Mouse (Mus musculus) hindbrain, postnatal 0 days (tissue): ENCODE measurements around the gene Bbs1. TPM values are rescaled to one million over a fixed set of nuclear protein-coding genes. Genes with fewer than 3 reads are reported as not detected.

Source experiments
- ATAC-seq: fragments of 200-750 bp; cut with Nextera tagmentation; 2 replicates; pipeline ENCODE4 v1.8.0; 2017; ENCODE audit warnings: mild to moderate bottlenecking, moderate TSS enrichment, moderate library complexity
- DNase-seq: peaks from one replicate; pipeline ENCODE4 v3.0.0-alpha.2; 2015; ENCODE audit warnings: low spot score
- H3K27ac ChIP-seq: fragments of 300-500 bp; sonication (generic); 2 replicates; pipeline ENCODE4 v1.5.1; 2014; ENCODE audit warnings: mild to moderate bottlenecking
- H3K27me3 ChIP-seq: fragments of 300-500 bp; sonication (generic); 2 replicates; pipeline ENCODE4 v1.6.1; 2014; ENCODE audit warnings: low read length, mixed read lengths; ENCODE audit not compliant: insufficient read depth
- H3K36me3 ChIP-seq: fragments of 300-500 bp; sonication (generic); 2 replicates; pipeline ENCODE4 v1.6.1; 2014; ENCODE audit warnings: low read length, mixed read lengths; ENCODE audit not compliant: insufficient read depth
- H3K4me1 ChIP-seq: fragments of 300-500 bp; sonication (generic); 2 replicates; pipeline ENCODE4 v1.6.1; 2014; ENCODE audit warnings: antibody characterized with exemption, low read length, mixed read lengths; ENCODE audit not compliant: insufficient read depth
- H3K4me2 ChIP-seq: fragments of 300-500 bp; sonication (generic); 2 replicates; pipeline ENCODE4 v1.6.1; 2014; ENCODE audit warnings: low read depth, mild to moderate bottlenecking, low read length, moderate library complexity, mixed read lengths
- H3K4me3 ChIP-seq: fragments of 300-500 bp; sonication (generic); 2 replicates; pipeline ENCODE4 v1.5.1; 2014; ENCODE audit warnings: low read length
- H3K9ac ChIP-seq: fragments of 300-500 bp; sonication (generic); replicated peaks from 2 replicates; pipeline ENCODE4 v1.6.1; 2014; ENCODE audit warnings: mild to moderate bottlenecking, low read length, moderate library complexity, mixed read lengths
- H3K9me3 ChIP-seq: fragments of 300-500 bp; sonication (generic); 2 replicates; pipeline ENCODE4 v1.6.1; 2016; ENCODE audit warnings: low read length, mixed read lengths
- CTCF ChIP-seq: IDR thresholded peaks from 2 replicates; pipeline ENCODE4 v1.5.1; 2016; ENCODE audit warnings: antibody characterized with exemption, control low read depth, low read depth
- WGBS: fragments of 180-500 bp; shearing (Covaris S2); extraction: QIAGEN DNeasy Blood & Tissue Kit; methylation state at CpG from one replicate; pipeline ENCODE4 v1.1.7; 2014; 5-methylcytosine and 5-hydroxymethylcytosine counted together
- polyA plus RNA-seq: library from polyadenylated mRNA; unstranded; fragments of >200 nt; fragmentation: Nextera tagmentation; extraction: Ambion mirVana; gene quantifications from 2 replicates; pipeline ENCODE4 v1.2.1, GENCODE M21; 2015
- total RNA-seq: library from RNA; depleted of rRNA; stranded (reverse); fragments of >200 nt; gene quantifications from 2 replicates; pipeline ENCODE4 v1.2.3, GENCODE M21; 2014

Bbs1 gene
- total and polyA plus RNA-seq, 2 experiments from 2014 or later: 7.3 to 37.6 TPM

GRCm38 (mm10) chr19:4889791-4890190 is 16.6 kb downstream of the Bbs1 start:
- 86% methylated on average over 10 of the region's 10 CpGs for WGBS
- ATAC-seq: no peak
- no peaks in the 10 kb centered on the region for H3K4me1 ChIP-seq
- peaks cover 19% of the 10 kb centered on the region; the same call in 1 of the 2 replicates for H3K36me3 ChIP-seq
- H3K9ac ChIP-seq: no peak overlapping the region
- H3K4me2 ChIP-seq: no peak overlapping the region
- no peak for DNase-seq
- no peak overlapping the region for H3K27ac ChIP-seq
- no peaks in the 10 kb centered on the region for H3K27me3 ChIP-seq
- no peak for TF ChIP-seq CTCF
- no peaks in the 10 kb centered on the region for H3K9me3 ChIP-seq
- H3K4me3 ChIP-seq: no peak overlapping the region

DNA sequence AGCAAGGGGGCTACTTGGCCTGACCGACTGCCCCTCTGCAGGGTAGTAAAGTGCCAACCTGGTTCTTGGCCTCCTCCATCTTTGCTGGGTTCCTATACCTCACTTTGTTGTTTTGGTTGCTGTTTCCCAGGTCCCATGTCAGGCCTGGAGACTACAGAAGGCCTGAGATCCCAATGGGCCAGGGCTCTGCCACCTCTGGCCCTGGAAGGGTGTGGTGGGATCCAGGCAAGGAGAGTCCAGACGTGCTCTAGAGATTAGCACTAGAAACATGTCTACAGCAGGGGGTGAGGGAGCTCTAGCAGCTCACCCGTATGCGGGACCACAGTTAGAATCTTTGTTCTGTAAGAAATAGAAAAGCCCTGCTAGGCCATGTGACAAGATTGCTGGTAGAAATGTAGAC is 22.5 kb downstream of the Bbs1 start:
- Histone ChIP-seq H3K36me3 (no peaks in the 10 kb centered on the region; the same call in 1 of the 2 replicates), H3K4me2 (no peak overlapping the region), H3K9ac (no peak overlapping the region), H3K27ac (no peak overlapping the region), H3K9me3 (no peaks in the 10 kb centered on the region), H3K4me1 (no peaks in the 10 kb centered on the region), H3K27me3 (no peaks in the 10 kb centered on the region), H3K4me3 (no peak overlapping the region)
- 88% methylated on average over 4 of the region's 4 CpGs for WGBS
- no peak for ATAC-seq
- no peak for TF ChIP-seq CTCF
- no peak for DNase-seq

GRCm38 (mm10) chr19:4879324-4879703 is 27.1 kb downstream of the Bbs1 start:
- Histone ChIP-seq H3K4me2 (peak overlapping the region; percentile 83), H3K27me3 (no peaks in the 10 kb centered on the region), H3K36me3 (no peaks in the 10 kb centered on the region; the same call in 1 of the 2 replicates), H3K9me3 (no peaks in the 10 kb centered on the region), H3K4me3 (peak overlapping the region; percentile 77), H3K27ac (no peak overlapping the region), H3K4me1 (peaks cover 8% of the 10 kb centered on the region; the same call in 1 of the 2 replicates), H3K9ac (peak overlapping the region; percentile 86)
- ATAC-seq: no peak
- 72% methylated on average over 10 of the region's 10 CpGs for WGBS
- no peak for TF ChIP-seq CTCF
- no peak for DNase-seq

DNA sequence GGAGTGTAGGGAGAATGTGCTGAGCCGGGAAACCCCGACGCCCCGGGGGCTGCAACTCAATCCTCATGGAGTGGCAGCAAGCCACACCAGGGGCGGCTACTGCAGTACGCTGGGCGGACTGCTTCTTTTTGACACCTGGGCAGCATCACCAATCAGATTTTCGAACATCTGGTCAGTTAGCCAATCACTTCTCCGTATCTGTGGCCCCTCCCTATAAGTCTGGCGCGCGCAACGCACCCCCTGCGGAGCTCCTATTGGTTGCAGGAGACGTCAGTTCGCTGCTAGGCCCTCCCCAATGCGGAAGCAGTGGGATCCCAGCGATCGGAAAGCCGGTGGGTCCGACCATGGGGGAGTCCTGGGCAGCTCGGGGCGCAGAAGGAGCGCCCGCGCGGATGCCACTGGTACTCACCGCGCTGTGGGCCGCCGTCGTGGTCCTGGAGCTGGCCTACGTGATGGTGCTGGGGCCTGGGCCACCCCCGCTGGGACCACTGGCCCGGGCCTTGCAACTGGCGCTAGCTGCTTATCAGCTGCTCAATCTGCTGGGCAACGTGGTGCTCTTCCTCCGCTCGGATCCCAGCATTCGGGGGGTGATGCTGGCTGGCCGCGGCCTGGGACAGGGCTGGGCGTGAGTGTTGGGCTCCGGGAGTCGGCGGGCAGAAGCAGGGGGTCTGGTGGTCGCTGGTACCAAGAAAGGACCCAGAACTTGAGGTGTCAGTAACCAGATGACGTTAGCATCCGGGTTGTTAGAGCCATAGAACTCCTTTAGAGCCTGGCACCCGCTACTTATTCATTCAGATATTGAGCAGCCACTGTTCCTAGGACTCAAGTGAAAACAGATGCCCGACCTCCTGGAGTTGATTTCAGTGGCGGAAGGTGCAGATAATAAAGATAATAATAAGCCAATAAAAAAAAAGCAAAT is 27.8 kb downstream of the Bbs1 start, which contains the start of gene Zdhhc24:
TSS of gene Zdhhc24 (plus strand) at position 264 of the 919 bp plus-strand sequence.
- ATAC-seq (peak; percentile 98), DNase-seq (peak; percentile 97)
- Histone ChIP-seq H3K9ac (peak within 1 kb of the TSS; percentile 86), H3K4me3 (peak within 1 kb of the TSS; percentile 77), H3K27me3 (no peaks in the 10 kb centered on the region), H3K9me3 (no peaks in the 10 kb centered on the region), H3K36me3 (no peaks in the 10 kb centered on the region; the same call in 1 of the 2 replicates), H3K4me2 (peak within 1 kb of the TSS; percentile 83), H3K27ac (peak within 1 kb of the TSS; percentile 83), H3K4me1 (peaks cover 8% of the 10 kb centered on the region; the same call in 1 of the 2 replicates)
- TF ChIP-seq CTCF: no peak
- WGBS: 1% methylated on average over 52 of the region's 52 CpGs

DNA sequence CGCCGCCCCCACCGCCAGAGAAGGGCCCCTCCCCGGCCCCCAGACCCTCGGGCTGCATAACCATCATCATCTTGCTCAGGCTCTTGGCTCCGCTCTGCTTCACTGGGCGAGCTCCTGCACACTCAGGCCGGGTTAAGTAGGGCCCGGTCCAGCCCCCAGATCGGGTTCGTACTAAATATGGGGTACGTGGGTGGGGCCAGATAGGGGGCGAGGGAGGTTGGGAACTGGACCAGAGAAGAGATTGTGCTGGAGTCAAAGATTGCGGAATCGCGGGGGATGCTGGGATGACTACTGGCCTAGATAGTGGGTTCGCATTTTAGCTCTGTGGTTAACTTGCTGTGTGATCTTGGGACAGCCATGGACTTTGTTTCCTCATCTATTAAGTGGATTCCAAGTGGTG is 28.6 kb downstream of the Bbs1 start, which contains the start of gene Actn3:
TSS of gene Actn3 (minus strand) at position 125 of the 400 bp plus-strand sequence.
- Histone ChIP-seq H3K4me1 (peaks cover 8% of the 10 kb centered on the region; the same call in 1 of the 2 replicates), H3K36me3 (no peaks in the 10 kb centered on the region; the same call in 1 of the 2 replicates), H3K4me2 (peak within 1 kb of the TSS; percentile 83), H3K9me3 (no peaks in the 10 kb centered on the region), H3K27me3 (no peaks in the 10 kb centered on the region), H3K9ac (peak within 1 kb of the TSS; percentile 86), H3K27ac (peak within 1 kb of the TSS; percentile 83), H3K4me3 (peak within 1 kb of the TSS; percentile 77)
- DNase-seq (no peak), ATAC-seq (no peak)
- TF ChIP-seq CTCF: no peak
- WGBS: 5% methylated on average over 17 of the region's 17 CpGs

DNA sequence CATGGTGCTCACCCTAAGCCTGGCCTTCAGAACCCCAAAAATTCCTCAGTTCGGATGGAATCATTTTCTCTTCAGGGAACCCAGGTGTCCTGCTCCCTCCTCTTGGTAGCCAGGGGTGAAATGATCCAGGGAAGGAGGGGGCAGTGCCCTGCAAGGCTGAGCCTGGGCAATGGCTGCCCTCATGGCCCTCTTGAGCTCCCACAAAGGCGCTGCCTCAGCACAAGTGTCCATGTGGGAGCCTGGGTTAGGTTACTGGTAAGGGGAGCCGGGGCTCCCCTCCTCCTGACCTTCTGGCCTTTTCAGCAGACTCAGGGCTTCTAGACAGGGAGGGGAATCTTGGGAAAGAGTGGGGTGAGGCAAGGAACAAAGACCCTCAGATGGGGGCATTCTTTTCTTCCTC is 29.7 kb downstream of the Bbs1 start:
- no peak for TF ChIP-seq CTCF
- no peaks in the 10 kb centered on the region for H3K27me3 ChIP-seq
- 54% methylated on average over 3 of the region's 3 CpGs for WGBS
- H3K27ac ChIP-seq: no peak overlapping the region
- H3K4me2 ChIP-seq: no peak overlapping the region
- ATAC-seq (no peak), DNase-seq (no peak)
- no peaks in the 10 kb centered on the region for H3K36me3 ChIP-seq
- peaks cover 8% of the 10 kb centered on the region; the same call in 1 of the 2 replicates for H3K4me1 ChIP-seq
- H3K4me3 ChIP-seq: no peak overlapping the region
- no peak overlapping the region for H3K9ac ChIP-seq
- no peaks in the 10 kb centered on the region for H3K9me3 ChIP-seq
